Mouse (Mus musculus) lung, embryonic 16.5 days (tissue): ENCODE results near the gene Rpl23. TPM values are rescaled to one million over a fixed set of nuclear protein-coding genes. Genes with fewer than 3 reads are reported as not detected.
A peak's percentile ranks its signal among the peaks of the same experiment; 100 is the strongest.

Experiments
- ATAC-seq: fragments of 200-750 bp; cut with Nextera tagmentation; 2 replicates; pipeline ENCODE4 v1.8.0; 2017; ENCODE audit warnings: low read depth, mild to moderate bottlenecking, moderate library complexity
- H3K27ac ChIP-seq: fragments of 300-500 bp; sonication (generic); 2 replicates; pipeline ENCODE4 v1.5.1; 2014; ENCODE audit warnings: mild to moderate bottlenecking, control low read depth, low read length
- H3K27me3 ChIP-seq: fragments of 300-500 bp; sonication (generic); 2 replicates; pipeline ENCODE4 v1.6.1; 2014; ENCODE audit warnings: low read depth, low read length, mixed read lengths; ENCODE audit not compliant: control insufficient read depth, insufficient read depth
- H3K36me3 ChIP-seq: fragments of 300-500 bp; sonication (generic); 2 replicates; pipeline ENCODE4 v1.6.1; 2014; ENCODE audit warnings: low read length; ENCODE audit not compliant: control insufficient read depth, insufficient read depth
- H3K4me1 ChIP-seq: fragments of 300-500 bp; sonication (generic); replicated peaks from 2 replicates; pipeline ENCODE4 v1.6.1; 2014; ENCODE audit warnings: low read length, mixed read lengths; ENCODE audit not compliant: control insufficient read depth, insufficient read depth
- H3K4me2 ChIP-seq: fragments of 300-500 bp; sonication (generic); 2 replicates; pipeline ENCODE4 v1.6.1; 2014; ENCODE audit warnings: low read depth, low read length, control low read depth
- H3K4me3 ChIP-seq: fragments of 300-500 bp; sonication (generic); 2 replicates; pipeline ENCODE4 v1.5.1; 2014; ENCODE audit warnings: mild to moderate bottlenecking, low read length, control low read depth
- H3K9ac ChIP-seq: fragments of 300-500 bp; sonication (generic); 2 replicates; pipeline ENCODE4 v1.6.1; 2014; ENCODE audit warnings: low read length, control low read depth
- H3K9me3 ChIP-seq: fragments of 300-500 bp; sonication (generic); 2 replicates; pipeline ENCODE4 v1.6.1; 2016; ENCODE audit warnings: low read length; ENCODE audit not compliant: control insufficient read depth
- WGBS: fragments of 180-500 bp; shearing (Covaris S2); extraction: QIAGEN DNeasy Blood & Tissue Kit; methylation state at CpG from one replicate; pipeline ENCODE4 v1.1.7; 2014; 5-methylcytosine and 5-hydroxymethylcytosine counted together
- polyA plus RNA-seq: library from polyadenylated mRNA; unstranded; fragments of >200 nt; fragmentation: Nextera tagmentation; extraction: Ambion mirVana; gene quantifications from 2 replicates; pipeline ENCODE4 v1.2.1, GENCODE M21; 2015

Rpl23 gene
- polyA plus RNA-seq, 1 experiment from 2014 or later: 578 TPM

- Histone ChIP-seq H3K9ac (no peak overlapping the region), H3K4me3 (no peak overlapping the region), H3K27me3 (no peaks in the 10 kb centered on the region), H3K27ac (peak overlapping the region; percentile 55), H3K4me1 (peaks cover 63% of the 10 kb centered on the region), H3K4me2 (no peak overlapping the region), H3K36me3 (peaks cover 16% of the 10 kb centered on the region; the same call in 1 of the 2 replicates), H3K9me3 (no peaks in the 10 kb centered on the region)
- 29% methylated on average over 5 of the region's 5 CpGs for WGBS
- ATAC-seq: no peak
These were observed 35.1 kb upstream of the Rpl23 start for GRCm38 (mm10) chr11:97817379-97817778.

GRCm38 (mm10) chr11:97816916-97817315, 34.7 kb upstream of the Rpl23 start:
- H3K9me3 ChIP-seq: no peaks in the 10 kb centered on the region
- H3K9ac ChIP-seq: peak overlapping the region; percentile 27; the same call in 1 of the 2 replicates
- no peak overlapping the region for H3K4me3 ChIP-seq
- H3K36me3 ChIP-seq: peaks cover 16% of the 10 kb centered on the region; the same call in 1 of the 2 replicates
- ATAC-seq: no peak
- H3K27ac ChIP-seq: peak overlapping the region; percentile 80
- WGBS: 38% methylated on average over 9 of the region's 9 CpGs
- H3K4me1 ChIP-seq: peaks cover 68% of the 10 kb centered on the region
- no peak overlapping the region for H3K4me2 ChIP-seq
- H3K27me3 ChIP-seq: no peaks in the 10 kb centered on the region

- H3K27me3 ChIP-seq: no peaks in the 10 kb centered on the region
- no peak overlapping the region for H3K4me2 ChIP-seq
- 70% methylated on average over 5 of the region's 5 CpGs for WGBS
- peak overlapping the region; percentile 13; the same call in 1 of the 2 replicates for H3K9ac ChIP-seq
- peaks cover 14% of the 10 kb centered on the region; the same call in 1 of the 2 replicates for H3K36me3 ChIP-seq
- H3K9me3 ChIP-seq: no peaks in the 10 kb centered on the region
- no peak for ATAC-seq
- H3K4me3 ChIP-seq: no peak overlapping the region
- peaks cover 75% of the 10 kb centered on the region for H3K4me1 ChIP-seq
- peak overlapping the region; percentile 55 for H3K27ac ChIP-seq
These were observed 33.9 kb upstream of the Rpl23 start for GRCm38 (mm10) chr11:97816176-97816575.

GRCm38 (mm10) chr11:97815736-97816135, 33.5 kb upstream of the Rpl23 start:
- peak overlapping the region; percentile 13; the same call in 1 of the 2 replicates for H3K9ac ChIP-seq

GRCm38 (mm10) chr11:97813746-97814515, 31.7 kb upstream of the Rpl23 start:
- Histone ChIP-seq H3K27ac (peak overlapping the region; percentile 59), H3K27me3 (no peaks in the 10 kb centered on the region), H3K9me3 (no peaks in the 10 kb centered on the region), H3K4me2 (no peak overlapping the region), H3K9ac (no peak overlapping the region; the same call in 1 of the 2 replicates), H3K4me1 (peaks cover 93% of the 10 kb centered on the region), H3K4me3 (no peak overlapping the region), H3K36me3 (peaks cover 14% of the 10 kb centered on the region; the same call in 1 of the 2 replicates)
- 52% methylated on average over 17 of the region's 17 CpGs for WGBS
- no peak for ATAC-seq

More at GRCm38 (mm10) chr11:97815736-97816135, 33.5 kb upstream of the Rpl23 start:
- H3K27ac ChIP-seq: peak overlapping the region; percentile 55
- H3K4me2 ChIP-seq: no peak overlapping the region
- no peaks in the 10 kb centered on the region for H3K27me3 ChIP-seq
- 67% methylated on average over 11 of the region's 11 CpGs for WGBS
- H3K4me1 ChIP-seq: peaks cover 79% of the 10 kb centered on the region
- ATAC-seq: no peak
- peaks cover 14% of the 10 kb centered on the region; the same call in 1 of the 2 replicates for H3K36me3 ChIP-seq
- no peak overlapping the region for H3K4me3 ChIP-seq
- no peaks in the 10 kb centered on the region for H3K9me3 ChIP-seq

- no peaks in the 10 kb centered on the region for H3K27me3 ChIP-seq
- H3K4me2 ChIP-seq: no peak overlapping the region
- H3K4me1 ChIP-seq: peaks cover 93% of the 10 kb centered on the region
- H3K27ac ChIP-seq: peak overlapping the region; percentile 47
- no peak overlapping the region for H3K4me3 ChIP-seq
- H3K36me3 ChIP-seq: peaks cover 14% of the 10 kb centered on the region; the same call in 1 of the 2 replicates
- no peaks in the 10 kb centered on the region for H3K9me3 ChIP-seq
- H3K9ac ChIP-seq: no peak overlapping the region; the same call in 1 of the 2 replicates
- WGBS: 30% methylated on average over 7 of the region's 7 CpGs
- peak; percentile 18; the same call in 1 of the 2 replicates for ATAC-seq
These were observed 30.8 kb upstream of the Rpl23 start for GRCm38 (mm10) chr11:97813085-97813484.

- WGBS: 47% methylated on average over 3 of the region's 3 CpGs
- Histone ChIP-seq H3K27ac (peak overlapping the region; percentile 47), H3K4me1 (peaks cover 93% of the 10 kb centered on the region), H3K36me3 (peaks cover 14% of the 10 kb centered on the region; the same call in 1 of the 2 replicates), H3K9me3 (no peaks in the 10 kb centered on the region), H3K4me2 (no peak overlapping the region), H3K9ac (no peak overlapping the region), H3K4me3 (no peak overlapping the region), H3K27me3 (no peaks in the 10 kb centered on the region)
- ATAC-seq: 0 out of 2 replicates have a peak, but pooled peaks have one; percentile 6
These were observed 30.3 kb upstream of the Rpl23 start for GRCm38 (mm10) chr11:97812491-97812921.

- no peak for ATAC-seq
- Histone ChIP-seq H3K4me2 (no peak overlapping the region), H3K9ac (peak overlapping the region; percentile 8; the same call in 1 of the 2 replicates), H3K9me3 (no peaks in the 10 kb centered on the region), H3K27ac (peak overlapping the region; percentile 34), H3K4me3 (no peak overlapping the region), H3K4me1 (peaks cover 93% of the 10 kb centered on the region), H3K27me3 (no peaks in the 10 kb centered on the region), H3K36me3 (peaks cover 18% of the 10 kb centered on the region; the same call in 1 of the 2 replicates)
- WGBS: 31% methylated on average over 12 of the region's 13 CpGs
These were observed 29.5 kb upstream of the Rpl23 start for GRCm38 (mm10) chr11:97811569-97812362.
